Mouse (Mus musculus) embryonic fibroblast, embryonic 13.5 days (primary cell): ENCODE results near the gene Abcb8.

ENCODE experiments used
- CTCF ChIP-seq: IDR thresholded peaks from 2 replicates; pipeline ENCODE4 v1.5.1; 2011; ENCODE audit warnings: mild to moderate bottlenecking, control low read depth, low read length, moderate library complexity, borderline replicate concordance; ENCODE audit not compliant: insufficient read depth
- POLR2A ChIP-seq: IDR thresholded peaks from 2 replicates; pipeline ENCODE4 v1.6.1; 2011; ENCODE audit warnings: low read depth, mild to moderate bottlenecking, control low read depth, low read length, moderate library complexity

DNA sequence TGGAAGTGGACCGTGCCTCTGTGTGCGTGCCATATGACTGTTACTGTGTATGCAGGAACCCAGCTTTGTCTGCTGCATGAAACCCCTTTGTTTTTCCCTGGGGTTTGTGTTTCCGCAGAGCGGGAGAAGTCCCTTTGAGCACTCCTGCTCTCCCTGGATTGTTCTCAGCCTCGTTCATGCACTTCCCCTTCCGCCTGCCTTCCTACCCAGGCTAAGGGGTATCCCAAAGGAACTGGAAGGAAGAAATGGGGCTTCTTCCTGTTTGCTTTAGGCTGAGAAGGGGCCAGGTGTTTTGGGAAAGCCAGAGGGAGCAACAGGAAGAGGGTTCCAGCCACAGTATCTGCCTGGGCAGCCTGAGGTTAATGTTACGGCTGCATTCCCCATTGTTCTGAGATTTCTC, 62.1 kb downstream of the Abcb8 start:
- TF ChIP-seq CTCF (no peak), POLR2A (no peak)
